Mouse (Mus musculus): ENCODE measurements at regions not wholly inside any gene's neighbourhood (a gene's known extent, or its start where the extent isn't known, plus 50 kb on each side); places are given as distances from the start of the nearest gene placed in this dataset.

DNA sequence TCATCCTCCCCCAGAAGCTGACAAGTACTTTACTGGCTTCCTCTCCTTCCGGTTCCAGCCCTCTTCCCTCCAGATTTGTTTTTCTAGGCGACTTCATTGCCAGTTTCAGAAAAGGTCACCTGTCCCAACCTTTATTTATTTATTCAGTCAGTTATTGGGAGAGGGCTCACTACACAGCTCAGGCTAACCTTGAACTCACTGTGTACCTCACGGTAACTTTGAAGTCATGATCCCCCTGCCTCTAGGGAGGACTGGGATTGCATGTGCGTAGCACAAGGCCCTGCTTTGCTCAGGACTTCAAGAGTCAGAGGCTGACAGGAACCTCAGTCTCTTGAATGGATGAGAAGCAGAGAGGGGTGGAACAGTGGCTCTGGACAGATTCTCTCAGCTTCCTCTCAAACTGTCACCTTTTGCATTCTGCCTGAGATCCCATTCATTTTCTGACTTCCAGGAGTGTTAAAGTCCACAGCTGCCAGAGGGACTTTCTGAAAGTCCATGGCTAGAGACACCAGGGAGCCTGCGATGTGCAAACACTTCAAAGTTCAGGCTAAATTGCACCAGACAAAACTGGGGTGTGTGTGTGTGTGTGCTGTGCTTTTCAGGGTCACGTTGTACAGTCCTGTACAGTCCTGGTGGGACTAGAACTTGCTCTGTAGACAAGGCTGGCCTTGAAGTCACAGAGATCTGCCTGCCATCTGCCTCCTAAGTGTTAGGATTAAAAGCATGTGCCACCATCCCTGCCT is 211.2 kb upstream of the Atp6ap2 start:
- Histone ChIP-seq H3K4me1 (no peaks in the 10 kb centered on the region), H3K4me3 (replicated peaks) (no peak overlapping the region), H3K9ac (replicated peaks) (no peak overlapping the region), H3K27ac (replicated peaks) (no peak overlapping the region), H3K4me2 (no peak overlapping the region), H3K36me3 (no peaks in the 10 kb centered on the region), H3K27me3 (replicated peaks) (no peaks in the 10 kb centered on the region), H3K9me3 (replicated peaks) (no peaks in the 10 kb centered on the region)
- no peak for ATAC-seq (ENCODE audit: low FRiP score)
- 85% methylated on average over 6 of the region's 6 CpGs for WGBS

DNA sequence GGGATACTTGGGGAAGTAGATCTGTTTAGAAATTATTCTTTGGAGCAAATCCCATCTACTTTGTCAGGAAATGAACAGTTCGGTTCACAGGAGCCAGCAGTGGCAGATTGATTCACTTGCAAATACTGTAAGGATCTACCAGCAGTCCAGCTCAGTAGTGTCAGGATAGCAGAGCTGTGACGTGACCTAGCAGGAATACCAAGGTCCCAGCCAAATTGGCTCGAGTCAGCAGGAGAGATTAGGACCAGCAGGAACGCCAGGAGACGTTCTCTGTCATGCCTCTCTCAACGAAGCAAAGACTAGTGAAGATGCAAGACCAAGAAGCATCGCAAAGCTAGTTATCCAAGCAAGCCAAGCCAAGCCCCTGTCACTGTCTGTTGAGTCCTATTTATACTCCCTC is 210.2 kb upstream of the Atp6ap2 start:
- no peak overlapping the region for H3K27ac ChIP-seq (replicated peaks)

DNA sequence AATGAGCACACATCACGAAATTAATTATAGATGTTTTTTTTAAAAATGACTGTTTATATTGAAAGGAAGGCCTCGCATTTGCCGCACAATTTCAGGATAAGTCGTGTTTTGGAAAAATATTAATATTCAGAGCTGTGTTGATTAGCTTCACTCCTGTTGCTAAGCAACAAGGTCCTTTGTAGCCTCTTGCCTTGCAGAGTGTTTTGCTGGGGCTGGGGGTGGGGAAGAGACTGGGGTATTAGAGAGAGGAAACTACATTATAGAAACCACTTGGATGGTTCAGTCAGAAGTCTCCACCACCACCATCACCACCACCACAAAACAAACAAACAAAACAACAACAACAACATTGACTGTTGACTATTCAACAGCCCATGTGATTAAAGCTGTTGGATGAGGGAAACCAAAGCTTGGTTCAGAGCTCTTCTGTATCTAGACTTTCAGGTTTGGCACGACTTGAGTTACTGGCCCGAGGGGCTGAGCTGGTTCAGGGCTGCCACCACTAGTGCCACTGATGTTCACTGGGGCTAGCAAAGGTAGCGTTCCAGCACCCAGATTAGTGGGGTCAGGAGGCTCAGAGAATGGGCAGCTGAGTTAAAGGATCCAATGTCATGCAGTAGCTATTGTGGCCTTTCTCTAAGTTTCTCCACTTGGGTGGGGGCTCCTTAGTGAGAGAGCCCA is 195.3 kb upstream of the Atp6ap2 start:
- no peaks in the 10 kb centered on the region for H3K9me3 ChIP-seq (replicated peaks)
- ATAC-seq (ENCODE audit: low FRiP score): no peak
- H3K36me3 ChIP-seq: no peaks in the 10 kb centered on the region
- no peak overlapping the region for H3K27ac ChIP-seq (replicated peaks)
- no peak overlapping the region for H3K4me2 ChIP-seq
- H3K4me3 ChIP-seq (replicated peaks): no peak overlapping the region
- H3K9ac ChIP-seq (replicated peaks): no peak overlapping the region
- 72% methylated on average over 7 of the region's 7 CpGs for WGBS
- H3K4me1 ChIP-seq: no peaks in the 10 kb centered on the region
- H3K27me3 ChIP-seq (replicated peaks): no peaks in the 10 kb centered on the region

More for the DNA sequence above, 210.2 kb upstream of the Atp6ap2 start:
- Histone ChIP-seq H3K36me3 (no peaks in the 10 kb centered on the region), H3K9ac (replicated peaks) (no peak overlapping the region), H3K4me3 (replicated peaks) (no peak overlapping the region), H3K27me3 (replicated peaks) (no peaks in the 10 kb centered on the region), H3K9me3 (replicated peaks) (no peaks in the 10 kb centered on the region), H3K4me2 (no peak overlapping the region), H3K4me1 (no peaks in the 10 kb centered on the region)
- 83% methylated on average over 7 of the region's 7 CpGs for WGBS
- ATAC-seq (ENCODE audit: low FRiP score): no peak

GRCm38 (mm10) chrX:12409319-12409718 is 178.3 kb upstream of the Atp6ap2 start:
- no peaks in the 10 kb centered on the region for H3K9me3 ChIP-seq (replicated peaks)
- H3K4me3 ChIP-seq (replicated peaks): no peak overlapping the region
- no peaks in the 10 kb centered on the region for H3K27me3 ChIP-seq (replicated peaks)
- H3K4me2 ChIP-seq: no peak overlapping the region
- 66% methylated on average over 3 of the region's 3 CpGs for WGBS
- no peaks in the 10 kb centered on the region for H3K36me3 ChIP-seq
- no peaks in the 10 kb centered on the region for H3K4me1 ChIP-seq
- H3K27ac ChIP-seq (replicated peaks): no peak overlapping the region
- ATAC-seq (ENCODE audit: low FRiP score): no peak
- no peak overlapping the region for H3K9ac ChIP-seq (replicated peaks)

DNA sequence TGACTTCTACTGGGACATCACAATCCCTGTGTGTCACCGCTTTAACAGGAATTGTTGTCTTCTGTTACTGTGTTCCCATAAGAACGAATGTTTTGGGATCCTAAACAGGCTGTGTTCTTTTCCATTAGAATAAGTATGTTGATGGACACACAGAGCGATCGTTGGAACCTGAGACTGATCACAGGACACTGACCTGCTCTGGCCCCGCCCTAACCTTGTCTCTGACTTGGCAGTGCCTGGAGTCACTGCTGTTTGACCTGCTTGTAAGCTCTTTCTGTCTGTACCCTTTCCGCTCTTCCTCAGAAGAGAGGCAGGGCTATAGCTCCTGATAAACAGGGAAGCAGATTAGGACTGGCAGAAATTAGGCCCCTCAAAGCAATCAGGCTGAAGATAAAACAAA is 162.0 kb upstream of the Atp6ap2 start:
- no peaks in the 10 kb centered on the region for H3K9me3 ChIP-seq (replicated peaks)
- no peak overlapping the region for H3K4me2 ChIP-seq
- no peak overlapping the region for H3K4me3 ChIP-seq (replicated peaks)
- H3K27ac ChIP-seq (replicated peaks): no peak overlapping the region
- peaks cover 5% of the 10 kb centered on the region; the same call in 1 of the 2 replicates for H3K27me3 ChIP-seq (replicated peaks)
- no peak for ATAC-seq (ENCODE audit: low FRiP score)
- no peak overlapping the region for H3K9ac ChIP-seq (replicated peaks)
- no peaks in the 10 kb centered on the region for H3K36me3 ChIP-seq
- WGBS: 84% methylated on average over 6 of the region's 6 CpGs
- no peaks in the 10 kb centered on the region for H3K4me1 ChIP-seq

DNA sequence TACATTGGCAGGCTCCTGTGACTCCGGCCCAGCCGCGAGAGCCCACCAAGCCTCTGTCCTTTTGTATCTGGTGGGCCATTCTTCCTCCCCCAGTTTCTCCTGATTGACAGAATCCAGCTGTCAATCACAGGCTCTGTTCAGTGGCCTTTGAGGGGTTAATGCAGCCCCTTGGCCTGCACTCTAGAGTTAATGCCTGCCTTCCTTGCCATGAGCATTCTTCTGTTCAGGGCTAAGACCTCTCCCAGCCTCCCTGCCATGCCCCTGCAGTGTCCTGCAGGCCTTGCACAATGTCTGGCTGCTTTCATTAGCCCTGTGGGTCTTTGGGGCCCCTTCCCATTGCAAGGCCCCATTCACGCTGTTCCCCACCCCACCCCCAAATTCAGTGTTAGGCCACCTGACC is 160.9 kb upstream of the Atp6ap2 start:
- no peak overlapping the region for H3K4me2 ChIP-seq
- no peak overlapping the region for H3K27ac ChIP-seq (replicated peaks)
- 75% methylated on average over 4 of the region's 4 CpGs for WGBS
- H3K4me3 ChIP-seq (replicated peaks): no peak overlapping the region
- H3K9me3 ChIP-seq (replicated peaks): no peaks in the 10 kb centered on the region
- peaks cover 5% of the 10 kb centered on the region; the same call in 1 of the 2 replicates for H3K27me3 ChIP-seq (replicated peaks)
- no peaks in the 10 kb centered on the region for H3K4me1 ChIP-seq
- no peak overlapping the region for H3K9ac ChIP-seq (replicated peaks)
- no peaks in the 10 kb centered on the region for H3K36me3 ChIP-seq
- no peak for ATAC-seq (ENCODE audit: low FRiP score)

DNA sequence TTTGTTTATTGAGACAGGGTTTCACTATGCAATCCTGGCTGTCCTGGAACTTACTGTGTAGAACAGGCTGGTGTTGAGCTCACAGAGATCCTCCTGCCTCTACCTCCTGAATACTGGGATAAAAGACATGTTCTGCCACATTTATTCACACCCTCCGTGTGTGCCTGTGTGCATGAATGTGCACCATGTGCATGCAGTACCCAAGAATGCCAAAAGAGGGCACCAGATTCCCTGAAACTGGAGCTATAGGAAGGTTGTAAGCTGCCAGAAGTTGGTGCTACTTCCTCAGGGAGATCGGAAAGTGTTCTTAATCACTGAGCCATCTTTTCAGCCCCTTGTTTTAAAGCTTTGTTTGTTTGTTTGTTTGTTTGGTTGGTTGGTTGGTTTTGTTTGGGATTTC is 155.3 kb upstream of the Atp6ap2 start:
- peaks cover 1% of the 10 kb centered on the region; the same call in 1 of the 2 replicates for H3K27me3 ChIP-seq (replicated peaks)
- no peak for ATAC-seq (ENCODE audit: low FRiP score)
- no peak overlapping the region for H3K27ac ChIP-seq (replicated peaks)
- no peaks in the 10 kb centered on the region for H3K9me3 ChIP-seq (replicated peaks)
- WGBS: 93% methylated on average over 2 of the region's 2 CpGs
- no peak overlapping the region for H3K9ac ChIP-seq (replicated peaks)
- no peaks in the 10 kb centered on the region for H3K36me3 ChIP-seq
- H3K4me3 ChIP-seq (replicated peaks): no peak overlapping the region
- H3K4me1 ChIP-seq: no peaks in the 10 kb centered on the region
- H3K4me2 ChIP-seq: no peak overlapping the region

DNA sequence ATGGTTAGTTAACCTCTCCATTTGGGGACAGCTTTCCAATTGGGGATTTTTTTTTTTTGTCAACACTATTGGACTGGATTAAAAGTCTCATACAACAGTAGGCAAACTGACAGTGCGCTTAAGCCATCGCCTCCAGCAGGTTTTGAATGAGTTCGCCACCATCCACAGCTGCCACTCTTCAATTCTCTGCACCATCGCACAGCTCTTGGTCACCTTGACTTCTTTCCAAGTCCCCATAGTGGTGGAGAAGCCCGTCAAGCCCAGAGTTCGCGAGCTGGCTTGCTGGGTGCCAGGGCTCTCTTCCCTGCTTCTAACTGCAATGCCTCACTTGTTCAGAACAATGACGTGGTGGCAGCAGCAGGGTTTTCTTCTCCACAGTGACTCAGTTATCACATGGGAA is 151.9 kb upstream of the Atp6ap2 start:
- H3K9me3 ChIP-seq (replicated peaks): no peaks in the 10 kb centered on the region
- H3K27ac ChIP-seq (replicated peaks): no peak overlapping the region
- no peak overlapping the region for H3K9ac ChIP-seq (replicated peaks)
- no peaks in the 10 kb centered on the region for H3K27me3 ChIP-seq (replicated peaks)
- H3K4me1 ChIP-seq: no peaks in the 10 kb centered on the region
- WGBS: 61% methylated on average over 8 of the region's 8 CpGs
- no peaks in the 10 kb centered on the region for H3K36me3 ChIP-seq
- ATAC-seq (ENCODE audit: low FRiP score): no peak
- H3K4me2 ChIP-seq: no peak overlapping the region
- no peak overlapping the region for H3K4me3 ChIP-seq (replicated peaks)

GRCm38 (mm10) chrX:12436106-12436505 is 151.5 kb upstream of the Atp6ap2 start:
- H3K9me3 ChIP-seq (replicated peaks): no peaks in the 10 kb centered on the region
- no peak overlapping the region for H3K9ac ChIP-seq (replicated peaks)
- no peak overlapping the region for H3K27ac ChIP-seq (replicated peaks)
- no peak overlapping the region for H3K4me3 ChIP-seq (replicated peaks)
- no peaks in the 10 kb centered on the region for H3K4me1 ChIP-seq
- H3K36me3 ChIP-seq: no peaks in the 10 kb centered on the region
- no peak overlapping the region for H3K4me2 ChIP-seq
- WGBS: 50% methylated on average over 7 of the region's 7 CpGs
- ATAC-seq (ENCODE audit: low FRiP score): no peak
- H3K27me3 ChIP-seq (replicated peaks): no peaks in the 10 kb centered on the region

- H3K9me3 ChIP-seq (replicated peaks): no peaks in the 10 kb centered on the region
- ATAC-seq (ENCODE audit: low FRiP score): no peak
- no peak overlapping the region for H3K4me2 ChIP-seq
- H3K4me1 ChIP-seq: no peaks in the 10 kb centered on the region
- H3K9ac ChIP-seq (replicated peaks): no peak overlapping the region
- no peak overlapping the region for H3K27ac ChIP-seq (replicated peaks)
- 80% methylated on average over 12 of the region's 12 CpGs for WGBS
- no peaks in the 10 kb centered on the region for H3K27me3 ChIP-seq (replicated peaks)
- no peaks in the 10 kb centered on the region for H3K36me3 ChIP-seq
- no peak overlapping the region for H3K4me3 ChIP-seq (replicated peaks)
Measured at GRCm38 (mm10) chrX:12439447-12439846, 148.2 kb upstream of the Atp6ap2 start.

DNA sequence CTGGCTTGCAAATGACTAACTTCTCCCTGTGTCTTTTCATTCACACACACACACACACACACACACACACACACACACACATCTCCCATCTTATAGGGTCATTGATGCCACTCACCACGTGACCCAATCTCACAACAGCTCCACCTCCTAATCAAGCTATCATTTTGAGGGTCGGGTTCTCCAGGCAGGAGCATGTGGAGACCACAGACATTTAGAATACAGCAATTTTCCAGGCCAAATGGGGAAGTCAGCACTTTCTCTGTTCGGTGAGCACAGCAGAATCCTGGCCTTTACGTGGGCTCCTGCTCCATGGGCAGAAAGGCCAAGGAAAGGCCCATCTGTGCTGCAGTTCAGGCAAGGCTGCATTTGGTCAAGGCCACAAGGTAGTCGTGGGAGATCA is 143.8 kb upstream of the Atp6ap2 start:
- H3K4me2 ChIP-seq: no peak overlapping the region
- H3K27me3 ChIP-seq (replicated peaks): no peaks in the 10 kb centered on the region
- H3K9me3 ChIP-seq (replicated peaks): no peaks in the 10 kb centered on the region
- WGBS: 72% methylated on average over 5 of the region's 5 CpGs
- no peak for ATAC-seq (ENCODE audit: low FRiP score)
- H3K9ac ChIP-seq (replicated peaks): no peak overlapping the region
- H3K27ac ChIP-seq (replicated peaks): no peak overlapping the region
- H3K4me3 ChIP-seq (replicated peaks): no peak overlapping the region
- H3K36me3 ChIP-seq: no peaks in the 10 kb centered on the region
- no peaks in the 10 kb centered on the region for H3K4me1 ChIP-seq

GRCm38 (mm10) chrX:12445093-12445492 is 142.5 kb upstream of the Atp6ap2 start:
- Histone ChIP-seq H3K27me3 (replicated peaks) (no peaks in the 10 kb centered on the region), H3K9me3 (replicated peaks) (no peaks in the 10 kb centered on the region), H3K27ac (replicated peaks) (no peak overlapping the region), H3K36me3 (no peaks in the 10 kb centered on the region), H3K4me1 (no peaks in the 10 kb centered on the region), H3K4me2 (no peak overlapping the region), H3K4me3 (replicated peaks) (no peak overlapping the region), H3K9ac (replicated peaks) (no peak overlapping the region)
- WGBS: 97% methylated on average over 2 of the region's 2 CpGs
- no peak for ATAC-seq (ENCODE audit: low FRiP score)

All from neural tube, embryonic 15.5 days (tissue).